Mouse (Mus musculus) kidney, postnatal 25 days (tissue): ENCODE data around the gene Mymk.

Experiments used
- DNase-seq, 2 experiments: peaks; one replicate each; pipeline ENCODE4 v3.0.0; 2021; ENCODE audit warnings: mixed read lengths in 2 of 2

Mymk gene

GRCm38 (mm10) chr2:27071978-27072377 lies at the start of gene Mymk:
TSS of gene Mymk (minus strand) at chr2:27072179.
- DNase-seq = no peak

- DNase-seq = peak in 1 of 2 experiments; percentile 56
These were observed 48.3 kb upstream of the Mymk start for GRCm38 (mm10) chr2:27120241-27120641.

GRCm38 (mm10) chr2:27119766-27120165 lies 47.8 kb upstream of the Mymk start:
- DNase-seq = no peak

- no peak for DNase-seq
These were observed 46.5 kb upstream of the Mymk start for GRCm38 (mm10) chr2:27118452-27118851.

- DNase-seq = no peak
These were observed 42.2 kb upstream of the Mymk start for GRCm38 (mm10) chr2:27114169-27114568.

GRCm38 (mm10) chr2:27112585-27112984 lies 40.6 kb upstream of the Mymk start:
- no peak for DNase-seq

GRCm38 (mm10) chr2:27109052-27109451 lies 37.1 kb upstream of the Mymk start:
- DNase-seq = no peak

- DNase-seq = no peak
These were observed 36.2 kb upstream of the Mymk start for GRCm38 (mm10) chr2:27108144-27108543.

- DNase-seq = no peak
These were observed 34.8 kb upstream of the Mymk start for GRCm38 (mm10) chr2:27106816-27107215.

GRCm38 (mm10) chr2:27103554-27103953 lies 31.6 kb upstream of the Mymk start:
- no peak for DNase-seq

GRCm38 (mm10) chr2:27097776-27098175 lies 25.8 kb upstream of the Mymk start:
- DNase-seq = peak; percentile 60 to 75

- DNase-seq = peak in 1 of 2 experiments; percentile 46
These were observed 25.3 kb upstream of the Mymk start for GRCm38 (mm10) chr2:27097241-27097656.

- peak; percentile 26 to 57 for DNase-seq
These were observed 24.5 kb upstream of the Mymk start for GRCm38 (mm10) chr2:27096341-27096981.

- DNase-seq = no peak
These were observed 23.2 kb upstream of the Mymk start for GRCm38 (mm10) chr2:27095178-27095577.

GRCm38 (mm10) chr2:27089238-27089637 lies 17.3 kb upstream of the Mymk start:
- DNase-seq = no peak

- no peak for DNase-seq
These were observed 16.7 kb upstream of the Mymk start for GRCm38 (mm10) chr2:27088700-27089099.

GRCm38 (mm10) chr2:27088071-27088644 lies 16.2 kb upstream of the Mymk start:
- peak; percentile 78 to 91 for DNase-seq

- no peak for DNase-seq
These were observed 15.6 kb upstream of the Mymk start for GRCm38 (mm10) chr2:27087581-27087980.

- no peak for DNase-seq
These were observed 14.6 kb upstream of the Mymk start for GRCm38 (mm10) chr2:27086483-27087010.

- peak in 1 of 2 experiments; percentile 23 for DNase-seq
These were observed 13.8 kb upstream of the Mymk start for GRCm38 (mm10) chr2:27085801-27086200.

- DNase-seq = no peak
These were observed 13.0 kb upstream of the Mymk start for GRCm38 (mm10) chr2:27084963-27085362.

- peak; percentile 72 to 86 for DNase-seq
These were observed 11.9 kb upstream of the Mymk start for GRCm38 (mm10) chr2:27083761-27084475.

GRCm38 (mm10) chr2:27079649-27080048 lies 7.7 kb upstream of the Mymk start:
- peak; percentile 77 to 82 for DNase-seq

- peak; percentile 89 to 94 for DNase-seq
These were observed 7.2 kb upstream of the Mymk start, which contains the start of gene Adamtsl2 for GRCm38 (mm10) chr2:27079152-27079584. TSS of gene Adamtsl2 (plus strand) at chr2:27079379.
